Mouse (Mus musculus) frontal cortex, postnatal 14 days (tissue): Measurements from ENCODE around the gene Bbc3.
"Not testable (repeated sequence)": the region's sequence is repeated elsewhere in the genome, so short reads cannot be mapped to it uniquely, and the experiment has no call there.

Experiments used
- DNase-seq, 2 experiments: peaks; one replicate each; pipeline ENCODE4 v3.0.0; 2022; ENCODE audit warnings: low spot score in 2 of 2

Gene Bbc3

GRCm38 (mm10) chr7:16294346-16294745 lies 13.8 kb upstream of the Bbc3 start:
- DNase-seq, result no peak

GRCm38 (mm10) chr7:16294837-16295236 lies 13.4 kb upstream of the Bbc3 start:
- peak; percentile 86 to 93 for DNase-seq

- DNase-seq, result peak; percentile 70 to 74
These were observed 12.8 kb upstream of the Bbc3 start for GRCm38 (mm10) chr7:16295321-16295900.

GRCm38 (mm10) chr7:16296146-16296545 lies 12.0 kb upstream of the Bbc3 start:
- DNase-seq, result no peak

- peak; percentile 63 to 67 for DNase-seq
These were observed 11.3 kb upstream of the Bbc3 start for GRCm38 (mm10) chr7:16296766-16297390.

- no peak for DNase-seq
These were observed 10.6 kb upstream of the Bbc3 start for GRCm38 (mm10) chr7:16297616-16298015.

- DNase-seq, result no peak
These were observed 9.3 kb upstream of the Bbc3 start for GRCm38 (mm10) chr7:16298927-16299326.

- peak; percentile 90 to 93 for DNase-seq
These were observed 8.7 kb upstream of the Bbc3 start for GRCm38 (mm10) chr7:16299419-16300035.

GRCm38 (mm10) chr7:16307141-16307540 lies 1.1 kb upstream of the Bbc3 start:
- not testable (repeated sequence) for DNase-seq

GRCm38 (mm10) chr7:16308555-16309317 lies 543 bp downstream of the Bbc3 start:
- DNase-seq, result no peak

- DNase-seq, result peak; percentile 72 to 80
These were observed 1.3 kb downstream of the Bbc3 start for GRCm38 (mm10) chr7:16309318-16310019.

GRCm38 (mm10) chr7:16310020-16310520 lies 1.9 kb downstream of the Bbc3 start:
- DNase-seq, result peak; percentile 60 to 70

GRCm38 (mm10) chr7:16310521-16311452 lies 2.6 kb downstream of the Bbc3 start:
- DNase-seq, result peak in 1 of 2 experiments; percentile 48

GRCm38 (mm10) chr7:16311453-16312004 lies 3.3 kb downstream of the Bbc3 start:
- no peak for DNase-seq

GRCm38 (mm10) chr7:16312011-16312671 lies 3.9 kb downstream of the Bbc3 start:
- no peak for DNase-seq

GRCm38 (mm10) chr7:16312672-16313311 lies 4.6 kb downstream of the Bbc3 start:
- peak in 1 of 2 experiments; percentile 42 for DNase-seq

GRCm38 (mm10) chr7:16313481-16314220 lies 5.5 kb downstream of the Bbc3 start:
- DNase-seq, result peak; percentile 65 to 66

GRCm38 (mm10) chr7:16314221-16314775 lies 6.1 kb downstream of the Bbc3 start:
- DNase-seq, result no peak
